Mouse (Mus musculus) liver, embryonic 16.5 days (tissue): Measurements from ENCODE around the gene Pask. TPM values are rescaled to one million over a fixed set of nuclear protein-coding genes. Genes with fewer than 3 reads are reported as not detected.

ENCODE experiments used
- ATAC-seq: fragments of 200-750 bp; cut with Nextera tagmentation; 2 replicates; pipeline ENCODE4 v1.8.0; 2017; ENCODE audit warnings: low read depth, mild to moderate bottlenecking, moderate number of reproducible peaks, moderate library complexity
- H3K27ac ChIP-seq: fragments of 300-500 bp; sonication (generic); 2 replicates; pipeline ENCODE4 v1.5.1; 2014; ENCODE audit warnings: mild to moderate bottlenecking, low read length
- H3K27me3 ChIP-seq: fragments of 300-500 bp; sonication (generic); 2 replicates; pipeline ENCODE4 v1.6.1; 2014; ENCODE audit warnings: low read depth, low read length, mixed read lengths; ENCODE audit not compliant: control insufficient read depth, insufficient read depth
- H3K36me3 ChIP-seq: fragments of 300-500 bp; sonication (generic); 2 replicates; pipeline ENCODE4 v1.6.1; 2014; ENCODE audit warnings: mild to moderate bottlenecking; ENCODE audit not compliant: control insufficient read depth, insufficient read depth
- H3K4me1 ChIP-seq: fragments of 300-500 bp; sonication (generic); 2 replicates; pipeline ENCODE4 v1.6.1; 2014; ENCODE audit warnings: low read depth, low read length, mixed read lengths; ENCODE audit not compliant: control insufficient read depth
- H3K4me2 ChIP-seq: fragments of 300-500 bp; sonication (generic); 2 replicates; pipeline ENCODE4 v1.6.1; 2014; ENCODE audit warnings: low read depth, low read length, mixed read lengths
- H3K4me3 ChIP-seq: fragments of 300-500 bp; sonication (generic); 2 replicates; pipeline ENCODE4 v1.5.1; 2014; ENCODE audit warnings: low read depth, mild to moderate bottlenecking, low read length
- H3K9ac ChIP-seq: fragments of 300-500 bp; sonication (generic); 2 replicates; pipeline ENCODE4 v1.6.1; 2014; ENCODE audit warnings: low read depth, low read length
- H3K9me3 ChIP-seq: fragments of 300-500 bp; sonication (generic); replicated peaks from 2 replicates; pipeline ENCODE4 v1.6.1; 2016; ENCODE audit warnings: low read length; ENCODE audit not compliant: control insufficient read depth
- WGBS: fragments of 180-500 bp; shearing (Covaris S2); extraction: QIAGEN DNeasy Blood & Tissue Kit; methylation state at CpG from one replicate; pipeline ENCODE4 v1.1.7; 2014; ENCODE audit not compliant: insufficient replicate concordance; 5-methylcytosine and 5-hydroxymethylcytosine counted together
- microRNA-seq: library from miRNA; unstranded; fragments of <30 nt; microRNA quantifications from one replicate; pipeline ENCODE4, GENCODE M21; 2016
- polyA plus RNA-seq: library from polyadenylated mRNA; unstranded; fragments of >200 nt; fragmentation: Nextera tagmentation; extraction: Ambion mirVana; gene quantifications from 2 replicates; pipeline ENCODE4 v1.2.1, GENCODE M21; 2015

Gene Pask
- polyA plus RNA-seq, 1 experiment from 2014 or later = 5.7 TPM

DNA sequence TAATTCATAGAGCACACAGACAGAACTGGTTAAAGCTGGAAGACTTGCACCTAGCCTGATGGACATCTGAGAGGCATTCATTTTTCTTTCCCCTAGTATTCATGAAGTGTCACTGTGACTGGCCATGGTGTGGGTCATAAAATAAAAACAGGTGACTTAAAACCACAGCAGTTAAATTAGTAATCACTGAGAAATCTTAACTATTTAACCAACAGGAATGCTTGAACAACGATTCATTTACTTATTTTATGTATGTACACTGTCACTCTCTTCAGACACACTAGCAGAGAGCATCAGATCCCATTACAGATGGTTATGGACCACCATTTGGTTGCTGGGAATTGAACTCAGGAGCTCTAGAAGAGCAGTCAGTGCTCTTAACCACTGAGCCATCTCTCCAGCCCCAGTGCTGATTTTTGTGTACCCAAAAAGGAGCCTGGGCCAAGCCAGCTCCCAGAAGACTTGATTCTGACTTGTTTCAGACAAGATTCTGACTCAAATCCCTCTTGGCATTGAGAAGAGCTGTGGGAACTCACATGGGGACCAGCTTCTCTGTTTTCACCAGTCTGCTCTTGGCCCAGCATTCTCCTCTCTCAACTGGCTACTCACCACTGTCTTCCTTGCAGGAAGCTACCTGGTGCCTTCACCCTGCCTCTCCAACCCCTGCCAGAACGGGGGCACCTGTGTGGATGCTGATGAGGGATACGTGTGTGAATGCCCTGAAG, 72.6 kb downstream of the Pask start:
- Histone ChIP-seq H3K9me3 (no peaks in the 10 kb centered on the region), H3K27ac (no peak overlapping the region), H3K9ac (no peak overlapping the region), H3K4me1 (no peaks in the 10 kb centered on the region), H3K27me3 (no peaks in the 10 kb centered on the region), H3K4me3 (no peak overlapping the region), H3K36me3 (no peaks in the 10 kb centered on the region), H3K4me2 (no peak overlapping the region)
- WGBS = 50% methylated on average over 3 of the region's 3 CpGs
- no peak for ATAC-seq

DNA sequence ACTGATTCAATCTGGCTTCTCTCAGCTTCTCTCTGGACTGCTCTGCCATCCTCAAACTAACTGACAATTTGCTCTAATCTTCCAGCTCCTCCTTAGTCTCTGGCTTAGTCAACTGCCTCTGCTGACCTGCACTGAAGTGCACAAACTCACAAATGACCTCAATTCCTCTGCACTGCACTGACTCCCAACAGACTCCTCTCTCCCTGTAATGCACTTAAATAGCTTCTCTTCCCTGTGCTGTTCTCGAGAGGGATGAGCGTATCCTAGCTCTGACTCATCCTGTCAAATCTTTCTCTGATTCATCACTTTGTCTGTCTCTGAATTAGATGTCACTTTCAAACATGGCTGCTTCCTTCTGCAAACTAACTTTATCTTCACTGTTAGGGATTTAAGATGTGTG, 75.0 kb downstream of the Pask start:
- H3K4me2 ChIP-seq = no peak overlapping the region
- H3K27me3 ChIP-seq = no peaks in the 10 kb centered on the region
- H3K4me1 ChIP-seq = no peaks in the 10 kb centered on the region
- H3K36me3 ChIP-seq = no peaks in the 10 kb centered on the region
- no peaks in the 10 kb centered on the region for H3K9me3 ChIP-seq
- no peak overlapping the region for H3K4me3 ChIP-seq
- WGBS = 80% methylated on average over 2 of the region's 2 CpGs
- H3K27ac ChIP-seq = no peak overlapping the region
- no peak for ATAC-seq
- H3K9ac ChIP-seq = no peak overlapping the region

DNA sequence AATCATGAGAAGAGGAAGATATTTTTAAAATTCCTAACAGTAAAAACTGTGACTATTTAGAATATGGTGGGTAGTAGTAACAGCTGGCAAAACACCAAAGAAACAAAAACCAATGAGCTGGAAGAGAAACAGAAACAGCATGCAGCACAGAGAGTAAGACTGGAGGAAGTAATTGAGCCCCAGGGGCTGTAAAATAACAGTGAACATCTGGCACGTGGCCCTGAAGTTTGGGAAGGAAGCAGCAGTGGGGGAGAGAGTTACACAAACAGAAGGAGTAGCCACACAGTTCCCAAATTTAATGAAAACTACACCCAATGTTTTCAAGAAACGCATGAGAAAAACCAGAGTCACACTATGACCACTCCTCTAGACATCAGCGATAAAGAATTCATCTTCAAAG, 76.1 kb downstream of the Pask start:
- Histone ChIP-seq H3K9me3 (no peaks in the 10 kb centered on the region), H3K9ac (no peak overlapping the region), H3K4me3 (no peak overlapping the region), H3K27me3 (no peaks in the 10 kb centered on the region), H3K36me3 (no peaks in the 10 kb centered on the region), H3K4me2 (no peak overlapping the region), H3K4me1 (no peaks in the 10 kb centered on the region), H3K27ac (no peak overlapping the region)
- no peak for ATAC-seq
- 34% methylated on average over 3 of the region's 3 CpGs for WGBS

Small RNAs within 50 kb of the gene (microRNA-seq; reads per million reads assigned to microRNA genes)
- not detected for gene Mir6345
- gene Mir6901 = not detected
- not detected for gene Mir6902

Other genes starting within 250 kb of the Pask start
- gene Kif1a, start 241.5 kb downstream of the Pask start, polyA plus RNA-seq = 0.19 and 0.20 TPM in 2 replicates
- gene Agxt, start 208.2 kb downstream of the Pask start, polyA plus RNA-seq = 15.5 and 17.4 TPM in 2 replicates
- 0.11 and 0.32 TPM in 2 replicates for gene 2310007B03Rik, start 182.5 kb downstream of the Pask start, polyA plus RNA-seq
- 0.01 TPM in 1 of 2 replicates, not detected in the other for gene Crocc2, start 174.8 kb downstream of the Pask start, polyA plus RNA-seq
- gene Sned1, start 107.6 kb downstream of the Pask start, polyA plus RNA-seq = 0.19 and 0.29 TPM in 2 replicates
- 11.2 and 11.3 TPM in 2 replicates for gene Mterf4, start 37.6 kb downstream of the Pask start, polyA plus RNA-seq
- gene Ppp1r7, start 628 bp downstream of the Pask start, polyA plus RNA-seq = 29.4 and 31.9 TPM in 2 replicates
- gene Ano7, start 30.4 kb upstream of the Pask start, polyA plus RNA-seq = 0.12 and 0.14 TPM in 2 replicates
- 75.0 and 76.6 TPM in 2 replicates for gene Hdlbp, start 135.3 kb upstream of the Pask start, polyA plus RNA-seq
- gene Farp2, start 168.6 kb upstream of the Pask start, polyA plus RNA-seq = 1.9 and 2.3 TPM in 2 replicates